Mouse (Mus musculus) heart, embryonic 16.5 days (tissue): ENCODE results near the gene Shb. TPM values are rescaled to one million over a fixed set of nuclear protein-coding genes. Genes with fewer than 3 reads are reported as not detected.

Experiments used
- ATAC-seq: fragments of 200-750 bp; cut with Nextera tagmentation; replicated peaks from 2 replicates; pipeline ENCODE4 v1.8.0; 2017; ENCODE audit warnings: moderate number of reproducible peaks; ENCODE audit not compliant: insufficient read depth, low FRiP score; ENCODE audit errors: extremely low read depth
- H3K27ac ChIP-seq: fragments of 300-500 bp; sonication (generic); 2 replicates; pipeline ENCODE4 v1.5.1; 2014; ENCODE audit warnings: mild to moderate bottlenecking, low read length, control low read depth, moderate library complexity
- H3K27me3 ChIP-seq: fragments of 300-500 bp; sonication (generic); 2 replicates; pipeline ENCODE4 v1.6.1; 2014; ENCODE audit warnings: low read length, mixed read lengths; ENCODE audit not compliant: control insufficient read depth, insufficient read depth
- H3K36me3 ChIP-seq: fragments of 300-500 bp; sonication (generic); 2 replicates; pipeline ENCODE4 v1.6.1; 2014; ENCODE audit not compliant: control insufficient read depth, insufficient read depth
- H3K4me1 ChIP-seq: fragments of 300-500 bp; sonication (generic); 2 replicates; pipeline ENCODE4 v1.6.1; 2014; ENCODE audit warnings: low read length, mixed read lengths; ENCODE audit not compliant: control insufficient read depth, insufficient read depth
- H3K4me2 ChIP-seq: fragments of 300-500 bp; sonication (generic); 2 replicates; pipeline ENCODE4 v1.6.1; 2014; ENCODE audit warnings: low read depth, mild to moderate bottlenecking, control low read depth, low read length
- H3K4me3 ChIP-seq: fragments of 300-500 bp; sonication (generic); 2 replicates; pipeline ENCODE4 v1.5.1; 2014; ENCODE audit warnings: mild to moderate bottlenecking, control low read depth, low read length
- H3K9ac ChIP-seq: fragments of 300-500 bp; sonication (generic); 2 replicates; pipeline ENCODE4 v1.6.1; 2014; ENCODE audit warnings: low read length, control low read depth
- H3K9me3 ChIP-seq: fragments of 300-500 bp; sonication (generic); replicated peaks from 2 replicates; pipeline ENCODE4 v1.6.1; 2016; ENCODE audit warnings: low read length; ENCODE audit not compliant: control insufficient read depth
- WGBS: fragments of 180-500 bp; shearing (Covaris S2); extraction: QIAGEN DNeasy Blood & Tissue Kit; methylation state at CpG from one replicate; pipeline ENCODE4 v1.1.7; 2014; 5-methylcytosine and 5-hydroxymethylcytosine counted together
- polyA plus RNA-seq: library from polyadenylated mRNA; unstranded; fragments of >200 nt; fragmentation: Nextera tagmentation; extraction: Ambion mirVana; gene quantifications from 2 replicates; pipeline ENCODE4 v1.2.1, GENCODE M21; 2015

Shb gene
- polyA plus RNA-seq, 1 experiment from 2014 or later: 7.6 TPM

GRCm38 (mm10) chr4:45473129-45473528 is 59.1 kb downstream of the Shb start:
- H3K4me2 ChIP-seq: peak overlapping the region; percentile 17
- peak; percentile 82 for ATAC-seq

DNA sequence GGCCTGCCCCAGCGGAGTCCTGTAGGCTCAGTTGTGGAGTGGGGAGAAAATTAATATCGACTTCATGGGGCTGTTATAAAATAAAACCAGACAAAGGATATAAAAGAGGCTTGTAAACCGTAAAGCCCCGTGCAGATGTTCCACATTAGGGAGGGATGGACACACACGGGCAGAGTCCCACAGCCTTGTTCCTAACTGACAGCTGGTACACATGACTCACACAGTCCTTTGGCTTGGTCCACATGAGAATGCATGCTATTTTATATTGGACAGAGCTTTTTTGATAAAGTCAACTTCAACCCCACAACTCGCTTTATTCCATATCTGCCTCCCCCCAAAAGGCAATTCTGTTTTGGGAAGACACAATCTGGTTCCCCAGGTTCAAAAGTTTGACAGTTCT is 59.6 kb downstream of the Shb start:
- Histone ChIP-seq H3K4me2 (peak overlapping the region; percentile 8; the same call in 1 of the 2 replicates), H3K9ac (peak overlapping the region; percentile 54)
- ATAC-seq: 0 out of 2 replicates have a peak, but pooled peaks have one; percentile 20

More at GRCm38 (mm10) chr4:45473129-45473528, 59.1 kb downstream of the Shb start:
- Histone ChIP-seq H3K27ac (peak overlapping the region; percentile 95), H3K4me1 (peaks cover 84% of the 10 kb centered on the region), H3K9ac (peak overlapping the region; percentile 6), H3K36me3 (peaks cover 4% of the 10 kb centered on the region; the same call in 1 of the 2 replicates), H3K9me3 (no peaks in the 10 kb centered on the region), H3K4me3 (no peak overlapping the region), H3K27me3 (no peaks in the 10 kb centered on the region)
- 7% methylated on average over 11 of the region's 11 CpGs for WGBS

GRCm38 (mm10) chr4:45471654-45472556 is 60.4 kb downstream of the Shb start:
- H3K27ac ChIP-seq: peak overlapping the region; percentile 95
- ATAC-seq: no peak

More for the DNA sequence above, 59.6 kb downstream of the Shb start:
- Histone ChIP-seq H3K27me3 (no peaks in the 10 kb centered on the region), H3K27ac (peak overlapping the region; percentile 95), H3K4me1 (peaks cover 85% of the 10 kb centered on the region), H3K4me3 (no peak overlapping the region), H3K36me3 (peaks cover 4% of the 10 kb centered on the region; the same call in 1 of the 2 replicates), H3K9me3 (no peaks in the 10 kb centered on the region)
- 57% methylated on average over 6 of the region's 6 CpGs for WGBS

GRCm38 (mm10) chr4:45469057-45469456 is 63.2 kb downstream of the Shb start:
- H3K4me2 ChIP-seq: no peak overlapping the region
- peak overlapping the region; percentile 23; the same call in 1 of the 2 replicates for H3K9ac ChIP-seq
- H3K27ac ChIP-seq: peak overlapping the region; percentile 91
- peaks cover 4% of the 10 kb centered on the region; the same call in 1 of the 2 replicates for H3K36me3 ChIP-seq
- H3K27me3 ChIP-seq: no peaks in the 10 kb centered on the region
- peaks cover 74% of the 10 kb centered on the region for H3K4me1 ChIP-seq
- 41% methylated on average over 6 of the region's 6 CpGs for WGBS
- peak; percentile 10 for ATAC-seq
- no peak overlapping the region for H3K4me3 ChIP-seq
- no peaks in the 10 kb centered on the region for H3K9me3 ChIP-seq

More at GRCm38 (mm10) chr4:45471654-45472556, 60.4 kb downstream of the Shb start:
- H3K4me2 ChIP-seq: no peak overlapping the region; the same call in 1 of the 2 replicates
- H3K9ac ChIP-seq: peak overlapping the region; percentile 54
- H3K36me3 ChIP-seq: peaks cover 4% of the 10 kb centered on the region; the same call in 1 of the 2 replicates
- H3K4me3 ChIP-seq: no peak overlapping the region
- H3K4me1 ChIP-seq: peaks cover 85% of the 10 kb centered on the region
- H3K9me3 ChIP-seq: no peaks in the 10 kb centered on the region
- H3K27me3 ChIP-seq: no peaks in the 10 kb centered on the region
- 25% methylated on average over 11 of the region's 11 CpGs for WGBS

GRCm38 (mm10) chr4:45468507-45468906 is 63.8 kb downstream of the Shb start:
- H3K4me1 ChIP-seq: peaks cover 69% of the 10 kb centered on the region
- no peak for ATAC-seq
- H3K9me3 ChIP-seq: no peaks in the 10 kb centered on the region
- peak overlapping the region; percentile 45 for H3K9ac ChIP-seq
- H3K36me3 ChIP-seq: peaks cover 4% of the 10 kb centered on the region; the same call in 1 of the 2 replicates
- no peak overlapping the region for H3K4me3 ChIP-seq
- peak overlapping the region; percentile 91 for H3K27ac ChIP-seq
- WGBS: 61% methylated on average over 6 of the region's 6 CpGs
- no peaks in the 10 kb centered on the region for H3K27me3 ChIP-seq
- no peak overlapping the region for H3K4me2 ChIP-seq

DNA sequence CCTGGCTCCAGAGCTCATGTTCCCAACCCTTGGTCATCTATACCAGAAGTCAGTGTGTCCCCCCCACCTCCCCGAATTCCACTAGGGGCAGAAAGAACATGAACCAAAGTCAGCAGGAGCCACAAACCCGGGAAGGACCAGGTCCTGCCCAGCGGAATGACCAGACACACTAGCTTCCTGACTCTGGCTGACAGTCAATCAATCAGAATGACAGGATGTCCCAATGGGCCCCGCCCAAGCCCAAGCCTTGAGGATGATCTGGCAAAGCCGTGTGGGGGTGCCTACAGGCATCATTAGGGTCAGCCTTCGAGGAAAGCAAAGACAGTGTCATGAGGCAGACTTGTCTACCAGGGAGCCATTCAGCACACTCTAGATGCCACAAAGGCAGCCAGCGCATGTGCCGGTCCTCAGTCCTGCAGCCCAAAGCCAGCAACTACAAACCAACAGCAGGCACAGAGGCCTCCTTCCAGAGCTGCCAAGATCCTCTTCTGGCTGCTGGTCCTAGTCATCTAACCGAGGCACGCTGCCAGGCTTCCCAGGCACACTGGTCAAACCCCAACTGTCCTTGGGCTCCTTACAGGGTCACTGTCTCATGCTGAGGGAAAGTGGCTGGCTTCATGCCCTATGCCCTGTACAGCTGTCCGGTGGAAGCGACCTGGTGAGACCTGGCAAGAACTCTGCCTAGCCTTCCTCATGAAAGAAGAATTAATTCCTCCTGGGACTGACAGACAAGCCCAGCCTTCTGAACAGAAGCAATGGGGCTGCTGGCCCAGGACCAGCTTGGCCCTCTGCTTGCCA is 65.0 kb downstream of the Shb start:
- no peaks in the 10 kb centered on the region for H3K27me3 ChIP-seq
- WGBS: 50% methylated on average over 12 of the region's 12 CpGs
- no peak overlapping the region for H3K4me3 ChIP-seq
- H3K4me2 ChIP-seq: no peak overlapping the region
- no peaks in the 10 kb centered on the region for H3K9me3 ChIP-seq
- 0 out of 2 replicates have a peak, but pooled peaks have one; percentile 11 for ATAC-seq
- H3K9ac ChIP-seq: peak overlapping the region; percentile 45
- H3K4me1 ChIP-seq: peaks cover 62% of the 10 kb centered on the region
- peaks cover 4% of the 10 kb centered on the region; the same call in 1 of the 2 replicates for H3K36me3 ChIP-seq
- H3K27ac ChIP-seq: peak overlapping the region; percentile 91

DNA sequence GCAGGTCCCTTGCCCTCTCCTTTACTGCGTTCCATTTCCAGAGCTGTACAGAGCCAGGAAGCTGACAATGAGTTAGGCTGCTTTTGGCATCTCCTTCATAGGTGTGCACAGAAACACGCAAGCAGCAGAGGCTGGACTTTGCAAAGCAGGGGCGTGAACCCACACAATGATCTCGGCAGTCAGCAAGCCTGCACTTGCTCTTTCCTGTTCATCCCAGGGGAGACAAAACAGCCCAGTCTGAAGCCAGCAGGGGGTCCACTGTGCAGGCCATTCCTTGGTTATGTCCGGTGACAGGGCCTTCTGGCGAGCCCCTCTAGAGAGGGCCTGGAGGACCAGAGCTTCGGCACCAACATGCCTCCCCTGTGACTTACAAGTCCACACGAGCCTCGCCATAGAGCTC is 67.3 kb downstream of the Shb start:
- H3K4me2 ChIP-seq: no peak overlapping the region
- ATAC-seq: no peak
- no peaks in the 10 kb centered on the region for H3K9me3 ChIP-seq
- H3K9ac ChIP-seq: peak overlapping the region; percentile 0; the same call in 1 of the 2 replicates
- H3K27ac ChIP-seq: peak overlapping the region; percentile 7; the same call in 1 of the 2 replicates
- H3K4me3 ChIP-seq: no peak overlapping the region
- H3K36me3 ChIP-seq: no peaks in the 10 kb centered on the region
- peaks cover 62% of the 10 kb centered on the region for H3K4me1 ChIP-seq
- WGBS: 75% methylated on average over 9 of the region's 9 CpGs
- no peaks in the 10 kb centered on the region for H3K27me3 ChIP-seq

- WGBS: 58% methylated on average over 12 of the region's 12 CpGs
- no peaks in the 10 kb centered on the region for H3K27me3 ChIP-seq
- H3K9ac ChIP-seq: peak overlapping the region; percentile 0; the same call in 1 of the 2 replicates
- ATAC-seq: no peak
- no peaks in the 10 kb centered on the region for H3K36me3 ChIP-seq
- H3K4me1 ChIP-seq: peaks cover 61% of the 10 kb centered on the region
- peak overlapping the region; percentile 7; the same call in 1 of the 2 replicates for H3K27ac ChIP-seq
- H3K4me3 ChIP-seq: no peak overlapping the region
- no peak overlapping the region for H3K4me2 ChIP-seq
- H3K9me3 ChIP-seq: no peaks in the 10 kb centered on the region
These were observed 67.7 kb downstream of the Shb start for GRCm38 (mm10) chr4:45464528-45464927.
